Mouse (Mus musculus) left cerebral cortex, postnatal 4 days (tissue): Measurements from ENCODE around the gene Gse1. TPM values are rescaled to one million over a fixed set of nuclear protein-coding genes. Genes with fewer than 3 reads are reported as not detected.
A peak's percentile ranks its signal among the peaks of the same experiment; 100 is the strongest.
"Not testable (repeated sequence)": the region's sequence is repeated elsewhere in the genome, so short reads cannot be mapped to it uniquely, and the experiment has no call there.

Experiments used
- DNase-seq: peaks from one replicate; pipeline ENCODE4 v3.0.0-alpha.2; 2022
- intact Hi-C: fragments of 180-260 bp; cut with DNase I; formaldehyde crosslinking; loops from one replicate; pipeline ENCODE4 v1.15.1; 2025
- total RNA-seq, 2 experiments: library from RNA; stranded (reverse); gene quantifications; 2 replicates each; pipeline ENCODE4 v1.2.3; 2021

The Gse1 gene
- total RNA-seq, 2 experiments from 2014 or later, result 57.4 to 59.3 TPM

DNA sequence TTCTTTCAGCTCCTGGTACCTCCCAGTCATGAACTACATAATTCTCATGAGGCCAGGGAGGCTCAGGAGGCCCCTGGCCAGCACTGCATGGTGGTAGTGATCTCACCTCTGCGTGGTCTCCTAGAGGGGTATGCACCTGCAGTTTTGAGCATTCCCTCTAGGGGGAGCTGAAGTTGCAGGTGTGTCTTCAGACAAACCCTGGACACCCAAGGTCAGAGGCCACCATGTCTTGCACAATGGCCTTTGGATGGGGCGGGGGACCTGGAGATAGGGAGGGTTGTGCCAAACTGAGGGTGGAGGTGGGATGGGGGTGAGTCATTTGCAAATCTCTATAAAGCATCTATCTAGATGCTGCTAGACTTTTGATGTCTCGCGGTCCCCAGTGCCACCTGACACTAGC is 87.4 kb downstream of the Gse1 start:
- DNase-seq, result no peak
- intact Hi-C loops, result no loop called here

DNA sequence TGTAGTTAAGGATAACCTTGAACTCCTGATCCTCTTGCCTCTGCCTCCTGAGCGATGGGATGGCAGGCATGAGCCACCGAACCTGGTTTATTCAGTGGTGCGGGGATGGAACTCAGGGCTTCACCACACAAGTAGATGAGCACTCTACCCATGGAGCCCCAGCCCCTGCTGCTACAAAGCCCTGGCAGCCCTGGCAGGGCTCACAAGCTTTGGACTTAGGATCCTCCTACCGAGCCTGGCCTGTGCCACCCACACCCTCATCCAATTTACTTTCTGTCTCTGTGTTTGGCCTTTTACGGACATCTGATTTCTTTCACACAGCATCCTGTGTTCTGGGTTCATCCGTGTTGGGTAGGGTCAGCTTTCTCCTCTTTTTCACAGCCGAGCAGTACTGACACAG is 88.5 kb downstream of the Gse1 start:
- DNase-seq, result no peak
- intact Hi-C loops, result no loop called here

DNA sequence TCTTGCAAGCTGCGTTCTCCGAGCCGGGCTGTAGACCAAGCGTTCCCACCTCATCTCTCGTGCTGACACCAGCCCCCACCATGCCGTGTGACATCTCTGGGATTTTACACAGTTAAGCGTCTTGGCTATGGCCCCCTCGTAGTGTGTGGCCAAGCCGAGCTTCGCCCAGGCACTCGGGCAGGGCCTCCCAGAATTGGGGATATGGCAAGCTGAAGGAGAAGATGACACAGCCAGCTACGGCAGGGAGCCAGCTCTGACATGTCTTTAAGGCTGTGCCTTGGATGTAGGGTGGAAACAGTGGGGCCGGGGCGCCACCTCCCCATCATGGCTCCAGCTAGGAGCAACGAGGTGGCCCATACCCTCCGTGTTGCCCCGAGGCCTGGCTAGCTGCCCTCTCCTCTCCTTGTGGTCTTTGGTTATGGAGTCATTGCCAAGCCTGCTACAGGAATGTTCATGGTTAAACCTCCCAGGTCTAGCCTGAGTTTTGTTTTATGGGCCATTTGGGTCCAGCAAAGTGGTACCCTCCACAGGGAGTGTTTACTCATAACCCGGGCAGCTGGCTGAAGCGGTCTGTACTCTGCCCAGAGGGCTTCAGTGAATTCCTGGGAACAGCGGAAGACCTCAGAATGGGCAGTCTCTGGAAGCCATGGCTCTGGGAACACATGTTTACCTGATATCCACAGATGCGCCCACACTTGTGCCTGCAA is 89.0 kb downstream of the Gse1 start:
- DNase-seq, result peak; percentile 86
- intact Hi-C loops, result no loop called here

DNA sequence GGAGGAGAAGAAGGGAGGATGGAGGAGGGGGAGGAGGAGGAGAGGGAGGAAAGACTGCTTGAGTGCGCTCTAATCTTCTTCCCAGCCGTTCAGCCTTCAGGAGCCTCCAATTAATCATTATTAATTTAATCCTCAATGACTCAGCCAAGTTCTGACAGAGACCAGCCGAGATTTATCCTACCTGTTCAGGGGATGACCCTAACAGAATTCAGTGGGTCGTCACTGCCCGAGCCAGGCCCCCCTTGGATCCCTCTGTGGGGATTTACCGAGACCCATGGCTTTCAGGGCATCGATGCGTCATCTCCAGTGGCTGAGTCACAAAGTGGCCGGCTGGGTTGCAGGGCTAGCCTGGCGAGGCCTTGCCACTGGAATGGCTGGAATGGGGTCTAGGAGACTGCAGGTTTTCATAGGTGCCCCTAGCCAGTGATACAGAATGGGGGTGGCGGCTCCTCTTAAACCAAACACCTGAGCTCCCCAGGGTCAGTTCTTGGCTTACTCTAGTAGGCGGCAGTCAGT is 90.3 kb downstream of the Gse1 start:
- no peak for DNase-seq
- intact Hi-C loops, result no loop called here

DNA sequence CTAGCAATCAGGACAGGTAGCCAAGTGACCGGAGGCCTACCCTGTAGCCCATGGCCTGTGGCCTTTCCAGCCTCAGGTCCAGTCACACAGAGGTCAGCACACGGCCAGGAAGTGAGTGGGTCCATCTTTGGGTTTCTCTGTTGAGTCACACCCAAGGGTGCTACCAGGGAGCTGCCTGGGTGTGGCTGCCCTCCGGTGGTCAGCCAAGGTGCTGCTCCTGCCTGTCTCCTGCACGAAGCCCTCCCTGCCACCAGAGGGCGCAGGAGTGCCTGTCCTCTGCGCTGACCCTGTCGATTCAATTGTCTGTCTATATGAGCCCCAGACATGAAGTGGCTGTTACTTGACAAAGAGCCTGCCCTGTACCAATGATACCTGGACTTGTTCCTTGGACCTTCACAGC is 91.2 kb downstream of the Gse1 start:
- DNase-seq, result peak; percentile 82
- intact Hi-C loops, result no loop called here

DNA sequence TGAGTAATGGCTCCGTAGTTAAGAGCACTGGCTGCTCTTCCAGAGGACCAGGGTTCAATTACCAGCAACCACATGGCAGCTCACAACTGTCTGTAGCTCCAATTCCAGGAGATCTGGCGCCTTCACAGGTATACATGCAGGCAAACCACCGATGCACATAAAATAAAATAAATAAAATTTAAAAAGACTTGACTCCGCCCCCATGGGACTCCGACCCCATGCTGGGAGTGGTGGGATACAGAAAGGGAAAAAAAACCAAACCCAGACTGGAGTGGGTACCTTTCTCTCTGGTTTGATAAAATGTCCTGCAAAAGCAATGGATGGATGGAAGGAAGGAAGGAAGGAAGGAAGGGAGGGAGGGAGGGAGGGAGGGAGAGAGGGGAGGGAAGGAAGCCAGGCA is 91.9 kb downstream of the Gse1 start:
- intact Hi-C loops, result no loop called here

DNA sequence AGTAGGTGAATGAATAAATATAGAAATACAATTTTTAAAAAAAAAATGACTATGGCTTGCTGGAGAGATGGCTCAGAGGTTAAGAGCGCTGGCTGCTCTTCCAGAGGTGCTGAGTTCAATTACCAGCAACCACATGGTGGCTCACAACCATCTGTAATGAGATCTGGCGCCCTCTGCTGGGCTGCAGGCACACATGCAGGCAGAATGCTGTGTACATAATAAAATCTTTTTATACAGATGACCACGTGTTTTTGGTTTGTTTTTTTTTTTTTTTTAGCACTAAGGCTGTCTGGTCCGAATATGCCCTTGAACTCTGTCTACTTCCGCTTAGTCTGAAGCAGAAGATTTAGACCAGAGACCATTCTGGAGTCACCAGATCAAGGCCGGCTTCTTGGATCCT is 93.5 kb downstream of the Gse1 start:
- DNase-seq, result no peak
- intact Hi-C loops, result no loop called here

More for the DNA sequence above, 91.9 kb downstream of the Gse1 start:
- no peak for DNase-seq

DNA sequence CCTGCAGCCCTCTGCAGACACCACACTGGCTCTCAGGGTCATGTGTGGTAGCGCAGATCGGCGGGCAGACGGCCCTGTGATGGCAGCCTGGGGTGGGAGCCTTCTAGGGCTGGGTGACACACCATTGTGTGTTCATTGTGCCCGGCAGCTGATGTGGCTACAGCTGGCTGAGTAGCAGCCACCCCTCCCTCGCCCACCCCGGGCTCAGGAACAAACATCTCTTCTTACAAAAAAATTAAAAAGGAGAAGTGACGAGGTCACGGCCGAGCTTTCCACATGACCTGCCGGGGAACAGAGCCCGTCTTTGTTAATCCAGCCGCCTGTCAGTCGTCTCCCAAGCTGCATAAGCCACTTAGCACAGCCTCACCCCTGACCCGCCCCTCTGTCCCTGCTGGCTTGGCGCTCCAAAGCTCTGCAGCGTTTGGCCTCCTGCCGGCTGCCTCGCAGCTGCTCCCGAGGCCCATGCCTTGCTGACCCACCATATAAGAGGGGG is 94.7 kb downstream of the Gse1 start:
- DNase-seq, result peak; percentile 84
- intact Hi-C loops, result no loop called here

DNA sequence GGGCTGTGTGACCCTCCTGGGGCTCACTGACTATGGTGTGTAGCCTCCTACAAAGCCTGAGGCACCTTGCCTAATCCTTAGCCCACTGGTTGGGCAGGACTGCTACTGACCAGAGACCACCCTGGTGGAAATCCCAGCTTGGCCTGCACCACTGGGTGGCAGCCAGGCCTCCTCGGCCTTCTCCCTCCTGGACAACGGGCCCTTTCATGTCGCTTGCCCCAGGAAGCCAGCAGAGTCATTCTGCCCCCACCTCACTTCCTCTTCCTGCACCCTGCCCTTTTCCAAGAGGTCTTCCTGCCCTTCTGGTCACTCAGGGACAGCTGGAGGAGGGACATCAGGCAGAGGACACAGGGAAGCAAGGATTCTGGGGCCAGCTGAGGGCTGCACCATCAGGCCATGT is 96.3 kb downstream of the Gse1 start:
- no peak for DNase-seq
- intact Hi-C loops, result no loop called here

DNA sequence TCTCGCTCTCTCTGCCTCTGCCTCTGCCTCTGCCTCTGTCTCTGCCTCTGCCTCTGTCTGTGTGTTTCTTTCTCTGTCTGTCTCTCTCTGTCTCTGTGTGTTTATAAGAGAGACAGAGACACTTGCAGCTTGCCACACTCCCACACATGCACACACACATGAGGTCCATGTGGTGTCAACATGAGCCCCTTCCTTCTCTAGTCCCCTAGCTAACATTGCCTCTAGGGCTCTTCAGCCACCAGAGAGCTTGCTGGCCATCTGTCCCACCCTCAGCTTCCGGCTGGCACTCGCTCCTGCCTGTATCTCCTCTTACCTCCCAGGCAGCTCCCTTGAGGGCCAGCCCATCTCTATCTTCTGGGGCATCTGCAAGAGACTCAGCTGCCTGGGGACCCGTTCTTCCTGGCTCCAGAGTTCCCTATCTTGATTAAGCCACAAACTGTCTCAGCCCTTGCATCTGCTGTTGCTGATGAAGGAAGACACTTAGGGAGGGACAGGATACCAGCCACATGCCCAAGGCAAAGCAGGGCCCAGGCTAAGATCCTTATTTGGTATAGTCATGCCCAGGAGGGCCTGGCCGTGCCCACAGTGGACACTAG is 97.0 kb downstream of the Gse1 start:
- intact Hi-C loops, result no loop called here
- peak; percentile 79 for DNase-seq

DNA sequence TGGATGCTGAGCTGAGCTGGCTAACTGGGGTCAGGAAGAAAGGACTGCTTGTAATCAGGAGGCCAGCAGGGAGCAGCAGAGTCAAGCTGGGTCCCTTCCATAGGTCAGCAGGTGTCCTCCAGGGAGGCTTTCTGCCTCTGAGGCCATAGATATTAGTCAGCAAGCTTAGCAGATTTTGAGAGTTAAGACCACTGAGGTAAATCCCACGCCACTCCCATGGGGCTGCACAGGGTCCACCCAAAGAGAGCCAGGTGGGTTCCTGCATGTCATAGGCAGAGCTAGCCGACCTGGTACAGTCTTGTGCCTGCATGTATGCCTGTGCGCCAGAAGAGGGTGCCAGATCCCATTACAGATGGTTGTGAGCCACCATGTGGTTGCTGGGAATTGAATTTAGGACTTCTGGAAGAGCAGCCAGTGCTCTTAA is 98.9 kb downstream of the Gse1 start:
- DNase-seq, result peak; percentile 59
- intact Hi-C loops, result no loop called here

DNA sequence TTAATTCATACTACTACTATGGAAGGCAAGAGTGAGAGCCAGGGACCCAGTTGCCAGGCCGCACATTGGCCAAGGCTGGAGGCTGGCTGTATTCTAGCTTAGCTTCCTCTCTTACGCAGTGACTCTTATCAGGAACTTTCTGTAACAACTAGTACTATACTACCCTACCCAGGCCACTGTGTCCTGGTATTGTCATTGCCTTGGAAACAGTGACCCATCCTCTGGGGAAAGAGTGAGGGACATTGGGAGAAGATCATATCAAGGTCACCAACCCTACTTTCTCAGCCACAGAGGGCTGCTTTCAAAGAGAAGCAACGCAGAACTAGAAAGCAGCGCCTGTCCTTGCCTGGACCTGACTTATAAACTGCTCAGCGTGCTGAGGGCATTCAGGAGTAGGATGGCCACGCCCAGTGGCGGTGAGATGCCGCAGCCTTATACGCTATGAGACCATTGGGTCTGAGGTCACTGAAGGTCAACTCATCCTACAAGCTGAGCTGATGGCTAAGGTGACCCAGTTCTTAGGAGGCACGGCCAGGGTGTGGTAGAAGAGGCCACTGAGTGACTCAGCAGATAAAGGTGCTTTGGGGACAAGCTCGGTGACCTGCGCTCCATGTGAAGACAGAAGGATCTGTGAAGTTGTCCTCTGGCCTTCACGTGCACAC is 100.2 kb downstream of the Gse1 start:
- intact Hi-C loops, result no loop called here

DNA sequence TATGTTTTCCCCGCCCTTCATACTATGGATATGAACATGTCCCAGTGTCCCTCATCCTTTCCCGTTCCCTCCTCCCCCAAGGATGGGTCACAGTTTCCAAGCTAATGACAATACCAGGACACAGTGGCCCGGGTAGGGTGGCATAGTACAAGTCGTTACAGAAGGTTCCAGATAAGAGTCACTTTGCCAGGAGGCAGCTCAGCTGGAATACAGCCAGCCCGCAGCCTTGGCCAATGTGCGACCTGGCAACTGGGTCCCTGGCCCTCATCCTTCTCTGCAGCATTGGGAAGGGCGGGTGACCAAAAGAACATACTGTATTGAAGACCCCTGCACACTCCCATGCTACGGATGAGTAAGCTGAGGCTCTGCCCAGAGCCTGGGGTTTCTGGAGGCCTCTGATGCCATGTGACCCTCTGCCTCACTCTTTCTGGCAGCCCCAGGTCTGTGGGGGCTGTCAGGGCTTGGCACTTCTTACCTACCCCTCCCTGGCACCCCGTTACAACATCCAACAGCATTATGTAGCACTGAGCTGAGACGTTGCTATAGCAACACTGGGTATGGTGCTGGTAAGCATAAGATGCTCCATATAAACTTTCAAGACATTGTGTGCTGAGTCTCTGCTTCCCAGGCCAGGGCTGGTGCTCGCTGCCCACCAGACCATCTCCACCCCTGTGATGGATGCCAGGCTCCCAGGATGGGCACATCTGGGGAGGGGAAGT is 100.9 kb downstream of the Gse1 start:
- intact Hi-C loops, result no loop called here
- peak; percentile 68 for DNase-seq

More for the DNA sequence above, 100.2 kb downstream of the Gse1 start:
- no peak for DNase-seq

DNA sequence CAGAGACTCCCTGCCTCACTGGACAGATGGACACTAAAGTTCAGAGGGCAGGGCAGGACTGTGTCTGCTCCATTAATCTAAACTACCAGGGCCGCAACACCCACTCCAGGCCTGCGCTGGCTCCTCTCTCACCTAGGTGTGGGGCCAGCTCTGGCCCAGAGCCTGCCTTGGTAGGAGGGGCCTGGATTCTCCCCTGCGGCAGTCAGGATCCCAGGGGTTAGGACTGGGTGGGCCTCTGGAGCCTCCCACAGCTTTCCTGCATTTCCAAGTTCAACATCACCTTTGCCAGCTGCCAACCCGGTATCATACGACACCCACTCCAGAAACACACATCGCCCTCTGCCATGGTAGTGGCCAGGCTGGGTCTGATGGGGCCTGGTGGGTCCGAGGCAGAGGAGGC is 102.8 kb downstream of the Gse1 start:
- intact Hi-C loops, result no loop called here
- no peak for DNase-seq

DNA sequence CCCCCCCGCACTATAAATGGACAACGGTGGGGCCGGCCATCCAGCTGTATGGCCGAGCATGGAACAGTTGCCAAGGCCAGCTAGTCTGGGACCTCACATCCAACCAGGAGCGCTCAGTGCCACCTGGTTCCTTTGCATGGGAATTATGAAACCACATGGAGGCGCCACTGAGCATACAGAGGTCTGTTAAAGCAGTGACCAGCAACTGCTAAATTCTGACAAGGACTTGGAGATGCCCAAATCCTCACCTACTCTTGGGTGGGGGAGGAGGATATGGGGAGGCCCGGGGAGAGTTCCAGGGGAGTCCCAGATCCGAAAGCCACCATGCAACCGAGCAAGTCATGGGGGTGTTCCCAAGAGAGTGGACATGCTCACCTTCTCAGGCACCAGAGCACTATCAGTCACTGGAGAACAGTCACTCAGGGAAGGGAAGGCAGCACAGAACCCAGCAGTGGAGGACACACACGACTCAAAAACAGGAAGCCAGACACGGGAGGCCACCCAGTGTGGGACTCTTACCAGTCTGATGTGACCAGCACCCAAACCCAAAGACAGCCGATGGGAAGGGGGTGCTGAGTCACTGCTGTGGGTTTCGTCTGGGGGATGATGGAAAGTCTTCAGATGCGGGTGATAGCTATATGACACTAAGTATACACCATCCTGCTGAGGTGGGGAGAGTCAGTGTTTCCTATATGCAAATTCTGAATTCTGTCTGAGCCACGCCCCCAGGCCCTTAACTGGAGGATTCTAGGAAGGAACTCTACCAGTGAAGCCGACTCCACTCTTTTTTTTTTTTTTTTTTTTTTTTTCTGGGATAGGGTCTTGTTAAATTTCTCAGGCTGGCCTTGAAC is 104.3 kb downstream of the Gse1 start:
- peak; percentile 71 for DNase-seq
- intact Hi-C loops, result no loop called here

DNA sequence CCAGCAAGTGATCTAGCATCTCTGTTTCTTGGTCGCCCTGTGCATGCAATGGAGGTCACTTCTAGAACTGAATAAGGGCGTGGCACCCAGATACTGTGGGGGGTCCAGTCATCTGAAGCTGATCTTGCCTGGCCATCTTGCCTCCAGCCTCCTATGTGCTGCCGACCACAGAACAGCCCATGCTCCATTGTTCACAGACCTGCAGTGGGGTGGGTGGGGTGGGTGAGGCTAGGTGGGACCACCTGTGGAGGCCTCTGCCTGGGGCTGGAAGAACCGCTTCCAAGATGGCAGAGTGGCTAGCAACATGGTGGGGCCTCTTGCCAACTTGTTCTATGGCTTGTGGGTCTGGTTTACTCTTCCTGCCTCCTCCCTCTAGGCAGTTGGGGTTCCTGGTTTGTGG is 105.4 kb downstream of the Gse1 start:
- intact Hi-C loops, result no loop called here
- DNase-seq, result no peak

DNA sequence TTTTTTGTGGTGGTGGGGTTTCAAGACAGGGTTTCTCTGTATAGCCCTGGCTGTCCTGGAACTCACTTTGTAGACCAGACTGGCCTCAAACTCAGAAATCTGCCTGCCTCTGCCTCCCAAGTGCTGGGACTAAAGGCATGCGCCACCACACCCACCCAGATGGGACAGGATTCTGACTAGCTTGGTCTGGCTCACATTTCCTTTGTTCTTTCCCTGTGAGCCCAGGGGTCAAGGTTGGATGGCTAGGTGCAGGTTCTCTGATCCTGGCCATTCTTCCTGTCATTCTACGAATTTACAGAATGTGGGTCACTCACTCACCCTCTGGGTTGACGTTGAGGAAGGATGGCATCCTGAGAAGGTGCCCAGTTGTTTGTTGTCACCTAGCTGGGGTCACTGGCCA is 106.0 kb downstream of the Gse1 start:
- intact Hi-C loops, result not testable (repeated sequence)

DNA sequence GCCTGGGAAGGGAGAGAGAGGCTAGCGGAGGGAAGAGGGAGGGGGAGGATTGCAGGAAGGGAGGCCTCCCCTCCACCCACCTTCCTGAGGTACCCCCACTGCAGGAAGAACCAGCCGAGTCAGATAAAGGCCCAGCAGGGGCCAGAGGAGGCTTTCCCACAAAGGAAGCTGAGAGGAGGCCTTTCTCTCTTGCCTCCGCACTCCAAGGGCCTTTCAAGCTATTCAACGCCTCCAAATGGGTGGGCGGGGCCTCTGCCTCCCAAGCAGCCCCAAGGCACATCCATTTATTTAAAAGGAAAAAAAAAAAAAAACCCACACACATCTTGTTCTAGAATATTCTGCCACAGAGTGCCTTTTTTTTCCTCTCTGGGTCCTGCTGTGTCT is 106.6 kb downstream of the Gse1 start:
- intact Hi-C loops, result no loop called here
- DNase-seq, result peak; percentile 65

More for the DNA sequence above, 106.0 kb downstream of the Gse1 start:
- DNase-seq, result not testable (repeated sequence)

DNA sequence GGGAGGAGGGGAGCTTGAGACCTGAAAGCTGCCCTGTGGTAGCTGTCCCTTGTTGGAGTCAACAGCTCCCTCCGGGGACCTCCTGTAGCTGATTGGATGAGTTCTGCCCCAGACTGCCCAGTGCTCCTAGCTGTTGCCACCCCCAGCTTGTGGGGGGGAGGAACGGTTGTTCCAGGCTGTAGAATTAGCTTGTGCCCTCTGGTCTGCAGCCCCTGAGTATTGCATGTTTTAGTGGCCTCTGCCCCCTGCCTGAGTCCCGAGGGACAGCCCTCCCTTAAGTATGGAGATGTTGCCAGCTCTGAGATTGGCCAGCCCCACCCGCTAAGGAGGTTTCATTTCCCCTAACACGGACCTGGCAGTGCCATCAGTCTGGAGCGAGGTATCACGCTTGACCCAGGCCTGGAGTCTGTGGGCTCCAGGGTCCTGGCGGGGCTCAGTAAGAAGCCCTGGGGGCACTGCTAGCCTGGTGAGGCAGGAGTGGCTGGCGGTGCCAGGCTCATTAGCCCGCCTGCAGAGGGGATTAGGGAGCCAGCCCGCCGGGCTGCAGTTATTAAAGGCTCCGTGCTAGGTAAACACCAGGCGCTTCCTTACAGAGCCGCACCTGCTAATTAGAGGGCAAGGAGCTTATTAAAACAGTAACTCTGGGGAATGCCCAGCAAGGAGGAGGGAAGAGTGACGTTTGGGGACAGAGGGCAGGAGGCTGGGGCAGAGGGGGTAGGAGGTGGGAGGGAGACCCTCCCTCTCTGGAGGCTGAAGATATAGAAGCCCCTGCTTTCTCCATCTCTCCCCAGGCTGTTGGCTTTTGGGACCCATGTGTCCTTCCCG is 107.2 kb downstream of the Gse1 start:
- intact Hi-C loops, result no loop called here

DNA sequence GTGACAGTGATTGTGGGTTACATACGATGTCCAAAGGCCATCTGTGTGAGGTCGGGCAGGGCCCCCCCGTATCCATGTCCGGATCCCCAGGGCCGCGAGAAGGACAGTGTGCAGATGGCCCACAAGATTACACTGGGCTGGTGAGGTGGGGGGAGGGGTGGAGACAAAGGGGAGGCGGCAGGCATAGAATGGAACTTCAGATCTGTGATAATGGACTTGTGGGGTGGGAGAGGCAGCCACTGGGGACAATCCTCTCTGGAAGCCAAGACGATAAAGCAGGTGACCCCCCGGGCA is 107.8 kb downstream of the Gse1 start:
- peak; percentile 83 for DNase-seq
- intact Hi-C loops, result no loop called here

More for the DNA sequence above, 107.2 kb downstream of the Gse1 start:
- peak; percentile 59 for DNase-seq
